Mouse (Mus musculus) midbrain, embryonic 12.5 days (tissue): ENCODE measurements around the gene Scamp2. TPM values are rescaled to one million over a fixed set of nuclear protein-coding genes. Genes with fewer than 3 reads are reported as not detected.

Experiments
- ATAC-seq: fragments of 200-750 bp; cut with Nextera tagmentation; 2 replicates; pipeline ENCODE4 v1.8.0; 2017; ENCODE audit warnings: low read depth, moderate TSS enrichment, moderate library complexity; ENCODE audit not compliant: low FRiP score
- H3K27ac ChIP-seq: fragments of 300-500 bp; sonication (generic); replicated peaks from 2 replicates; pipeline ENCODE4 v1.5.1; 2016; ENCODE audit warnings: mild to moderate bottlenecking
- H3K27me3 ChIP-seq: fragments of 300-500 bp; sonication (generic); 2 replicates; pipeline ENCODE4 v1.6.1; 2016; ENCODE audit warnings: mild to moderate bottlenecking
- H3K36me3 ChIP-seq: fragments of 300-500 bp; sonication (generic); 2 replicates; pipeline ENCODE4 v1.6.1; 2016
- H3K4me1 ChIP-seq: fragments of 300-500 bp; sonication (generic); 2 replicates; pipeline ENCODE4 v1.6.1; 2016
- H3K4me2 ChIP-seq: fragments of 300-500 bp; sonication (generic); replicated peaks from 2 replicates; pipeline ENCODE4 v1.6.1; 2016; ENCODE audit warnings: mild to moderate bottlenecking, moderate library complexity
- H3K4me3 ChIP-seq: fragments of 300-500 bp; sonication (generic); 2 replicates; pipeline ENCODE4 v1.5.1; 2016; ENCODE audit warnings: mild to moderate bottlenecking
- H3K9ac ChIP-seq: fragments of 300-500 bp; sonication (generic); replicated peaks from 2 replicates; pipeline ENCODE4 v1.6.1; 2016; ENCODE audit warnings: mild to moderate bottlenecking, moderate library complexity
- H3K9me3 ChIP-seq: fragments of 300-500 bp; sonication (generic); 2 replicates; pipeline ENCODE4 v1.6.1; 2016; ENCODE audit warnings: mild to moderate bottlenecking
- WGBS: fragments of 180-500 bp; shearing (Covaris S2); methylation state at CpG from one replicate; pipeline ENCODE4 v1.1.7; 2016; 5-methylcytosine and 5-hydroxymethylcytosine counted together
- polyA plus RNA-seq: library from polyadenylated mRNA; unstranded; fragments of >200 nt; fragmentation: Nextera tagmentation; extraction: Ambion mirVana; gene quantifications from 2 replicates; pipeline ENCODE4 v1.2.1, GENCODE M21; 2016

The Scamp2 gene
- polyA plus RNA-seq, 1 experiment from 2014 or later: 62.6 TPM

DNA sequence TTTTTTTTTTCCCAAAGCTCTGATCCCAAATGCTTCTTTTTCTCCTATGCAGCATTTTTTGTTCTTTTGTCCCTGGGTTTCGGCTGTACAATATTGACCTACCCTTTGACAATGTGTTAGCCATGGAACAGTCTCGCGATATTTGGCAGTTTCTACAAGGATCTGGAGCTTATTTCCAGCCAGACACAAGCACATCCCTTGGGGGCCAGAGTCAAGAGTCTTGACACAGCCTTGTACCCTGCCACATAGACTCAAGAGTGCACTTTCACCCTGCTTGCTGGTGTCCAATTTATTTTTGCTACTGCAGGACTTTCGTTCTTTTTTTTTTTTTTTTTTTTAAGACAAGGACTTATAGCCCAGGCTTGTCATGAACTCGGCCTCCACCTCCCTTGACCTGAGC lies 24.4 kb upstream of the Scamp2 start:
- Histone ChIP-seq H3K4me2 (peak overlapping the region; percentile 88), H3K9ac (peak overlapping the region; percentile 86; the same call in 1 of the 2 replicates), H3K27ac (no peak overlapping the region), H3K9me3 (no peaks in the 10 kb centered on the region), H3K4me1 (peaks cover 22% of the 10 kb centered on the region), H3K36me3 (peaks cover 45% of the 10 kb centered on the region), H3K27me3 (no peaks in the 10 kb centered on the region), H3K4me3 (0 out of 2 replicates have a peak overlapping the region, but pooled peaks have one; percentile 83)
- 88% methylated on average over 5 of the region's 5 CpGs for WGBS
- no peak for ATAC-seq

GRCm38 (mm10) chr9:57537044-57537727 lies 23.6 kb upstream of the Scamp2 start, which contains the start of gene Fam219b:
TSS of gene Fam219b (plus strand) at chr9:57537528.
- peaks cover 41% of the 10 kb centered on the region for H3K36me3 ChIP-seq

GRCm38 (mm10) chr9:57537728-57538181 lies 23.0 kb upstream of the Scamp2 start:
- peaks cover 41% of the 10 kb centered on the region for H3K36me3 ChIP-seq
- WGBS: under 1% methylated on average over 24 of the region's 24 CpGs
- no peaks in the 10 kb centered on the region for H3K27me3 ChIP-seq
- H3K4me1 ChIP-seq: peaks cover 22% of the 10 kb centered on the region
- no peaks in the 10 kb centered on the region for H3K9me3 ChIP-seq
- H3K9ac ChIP-seq: peak overlapping the region; percentile 86
- peak overlapping the region; percentile 86 for H3K27ac ChIP-seq
- peak overlapping the region; percentile 83 for H3K4me3 ChIP-seq
- ATAC-seq: peak; percentile 76
- H3K4me2 ChIP-seq: peak overlapping the region; percentile 88

More at GRCm38 (mm10) chr9:57537044-57537727, 23.6 kb upstream of the Scamp2 start, which contains the start of gene Fam219b:
- Histone ChIP-seq H3K9me3 (no peaks in the 10 kb centered on the region), H3K27ac (peak within 1 kb of the TSS; percentile 86), H3K4me2 (peak within 1 kb of the TSS; percentile 88), H3K9ac (peak within 1 kb of the TSS; percentile 86), H3K4me3 (peak within 1 kb of the TSS; percentile 83), H3K4me1 (peaks cover 22% of the 10 kb centered on the region), H3K27me3 (no peaks in the 10 kb centered on the region)
- peak; percentile 89 for ATAC-seq
- WGBS: 3% methylated on average over 44 of the region's 45 CpGs

GRCm38 (mm10) chr9:57539550-57539949 lies 21.2 kb upstream of the Scamp2 start:
- Histone ChIP-seq H3K27ac (no peak overlapping the region), H3K4me3 (no peak overlapping the region), H3K4me1 (peaks cover 22% of the 10 kb centered on the region), H3K9me3 (no peaks in the 10 kb centered on the region), H3K36me3 (peaks cover 44% of the 10 kb centered on the region), H3K4me2 (no peak overlapping the region), H3K9ac (no peak overlapping the region), H3K27me3 (no peaks in the 10 kb centered on the region)
- 94% methylated on average over 2 of the region's 2 CpGs for WGBS
- ATAC-seq: no peak

- H3K27me3 ChIP-seq: no peaks in the 10 kb centered on the region
- no peak overlapping the region for H3K27ac ChIP-seq
- H3K36me3 ChIP-seq: peaks cover 57% of the 10 kb centered on the region
- H3K4me2 ChIP-seq: no peak overlapping the region
- H3K9ac ChIP-seq: no peak overlapping the region
- no peak for ATAC-seq
- 28% methylated on average over 1 of the region's 1 CpGs for WGBS
- peaks cover 22% of the 10 kb centered on the region for H3K4me1 ChIP-seq
- no peaks in the 10 kb centered on the region for H3K9me3 ChIP-seq
- H3K4me3 ChIP-seq: no peak overlapping the region
Observed at GRCm38 (mm10) chr9:57541312-57541711, 19.4 kb upstream of the Scamp2 start.

GRCm38 (mm10) chr9:57543951-57544350 lies 16.8 kb upstream of the Scamp2 start:
- peaks cover 3% of the 10 kb centered on the region for H3K4me1 ChIP-seq
- no peaks in the 10 kb centered on the region for H3K27me3 ChIP-seq
- 78% methylated on average over 3 of the region's 3 CpGs for WGBS
- no peak overlapping the region for H3K27ac ChIP-seq
- H3K9me3 ChIP-seq: no peaks in the 10 kb centered on the region
- no peak for ATAC-seq
- H3K9ac ChIP-seq: no peak overlapping the region
- H3K4me2 ChIP-seq: no peak overlapping the region
- H3K4me3 ChIP-seq: no peak overlapping the region
- H3K36me3 ChIP-seq: peaks cover 82% of the 10 kb centered on the region

DNA sequence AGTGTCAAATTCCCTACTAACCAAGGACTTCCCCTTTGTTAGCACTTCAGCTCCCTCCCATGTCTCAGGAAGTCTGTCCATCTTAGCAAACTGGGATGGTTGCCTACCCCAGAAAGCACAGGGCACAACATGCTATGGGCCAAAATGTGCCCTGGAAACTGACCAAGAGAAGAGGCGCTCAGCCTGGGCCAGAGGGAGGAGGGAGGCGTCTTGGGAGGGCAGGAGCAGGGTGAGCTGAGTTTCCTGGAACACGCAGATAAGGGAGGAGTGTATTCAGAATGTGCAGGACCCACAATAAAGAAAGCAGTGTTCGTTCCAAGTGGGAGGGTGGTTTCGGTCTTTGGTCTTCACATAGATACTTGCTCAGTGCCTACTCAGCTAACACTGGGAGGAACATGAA lies 13.5 kb upstream of the Scamp2 start:
- H3K27ac ChIP-seq: no peak overlapping the region
- H3K4me2 ChIP-seq: no peak overlapping the region
- H3K9ac ChIP-seq: no peak overlapping the region
- H3K9me3 ChIP-seq: no peaks in the 10 kb centered on the region
- no peaks in the 10 kb centered on the region for H3K27me3 ChIP-seq
- peaks cover 7% of the 10 kb centered on the region for H3K4me1 ChIP-seq
- 84% methylated on average over 5 of the region's 5 CpGs for WGBS
- H3K4me3 ChIP-seq: no peak overlapping the region
- no peak for ATAC-seq
- H3K36me3 ChIP-seq: peaks cover 81% of the 10 kb centered on the region

DNA sequence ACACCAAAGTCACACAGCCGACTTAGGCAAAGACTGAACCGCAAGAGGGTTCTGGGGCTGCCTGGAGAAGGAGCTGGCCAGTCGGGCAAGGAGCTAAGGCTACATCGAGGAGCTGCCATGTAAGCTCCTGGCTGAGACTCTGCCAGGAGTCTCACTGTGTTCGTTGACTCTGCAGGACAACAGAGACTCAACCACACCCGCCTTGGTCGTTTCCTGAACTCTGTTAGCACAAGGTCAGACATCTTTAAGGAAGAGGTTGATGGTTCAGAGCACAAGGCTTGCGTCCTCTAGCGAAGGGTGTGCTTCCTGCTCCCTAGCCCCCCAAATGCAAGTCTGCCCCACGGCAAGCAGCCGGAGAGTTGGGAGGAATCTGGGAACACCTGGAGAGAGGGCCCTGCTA lies 12.9 kb upstream of the Scamp2 start:
- Histone ChIP-seq H3K27ac (no peak overlapping the region), H3K27me3 (no peaks in the 10 kb centered on the region), H3K36me3 (peaks cover 75% of the 10 kb centered on the region), H3K4me1 (peaks cover 7% of the 10 kb centered on the region), H3K4me3 (no peak overlapping the region), H3K4me2 (no peak overlapping the region), H3K9me3 (no peaks in the 10 kb centered on the region), H3K9ac (no peak overlapping the region)
- 91% methylated on average over 11 of the region's 11 CpGs for WGBS
- ATAC-seq: no peak

- H3K27ac ChIP-seq: no peak overlapping the region
- H3K9ac ChIP-seq: no peak overlapping the region
- H3K4me3 ChIP-seq: no peak overlapping the region
- no peak for ATAC-seq
- H3K4me2 ChIP-seq: no peak overlapping the region
- H3K36me3 ChIP-seq: peaks cover 62% of the 10 kb centered on the region
- H3K4me1 ChIP-seq: peaks cover 13% of the 10 kb centered on the region
- WGBS: 95% methylated on average over 4 of the region's 4 CpGs
- H3K9me3 ChIP-seq: no peaks in the 10 kb centered on the region
- H3K27me3 ChIP-seq: no peaks in the 10 kb centered on the region
Observed at GRCm38 (mm10) chr9:57549186-57549585, 11.6 kb upstream of the Scamp2 start.

DNA sequence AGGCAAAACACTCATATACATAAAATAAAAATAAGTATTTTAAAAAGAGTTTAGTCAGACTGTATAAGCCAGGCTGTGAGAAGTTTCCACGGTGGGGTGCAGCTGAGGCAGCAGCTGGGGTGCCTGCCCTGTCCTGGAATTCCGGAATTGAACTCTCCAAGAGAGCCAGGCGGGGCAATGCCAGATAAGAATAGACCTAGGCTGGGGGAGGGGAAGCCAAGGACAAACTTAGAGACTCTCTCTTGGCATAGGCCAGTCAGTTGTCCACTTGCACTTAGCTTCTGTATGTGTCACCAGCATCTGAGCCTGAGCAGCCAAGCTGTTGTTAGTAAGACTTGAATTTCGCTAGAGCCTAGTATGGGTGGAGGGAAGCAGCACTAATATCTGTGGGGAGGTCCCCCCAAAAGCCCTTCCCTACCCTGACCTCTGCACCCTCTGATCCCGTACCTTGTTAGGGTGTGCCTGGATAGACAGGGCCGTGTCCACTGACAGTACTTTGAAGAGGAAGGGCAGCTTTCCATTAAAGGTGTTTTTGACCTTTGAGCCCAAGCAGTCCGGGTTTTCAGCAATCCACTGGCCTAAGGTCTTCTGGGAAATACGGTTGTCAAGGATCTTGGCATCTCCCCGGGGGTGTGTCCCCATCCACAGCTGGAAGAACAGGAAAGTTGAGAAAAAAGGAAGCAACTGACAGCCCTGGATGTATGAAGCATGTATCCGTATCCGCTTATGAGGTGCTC lies 10.4 kb upstream of the Scamp2 start:
- H3K9ac ChIP-seq: no peak overlapping the region
- H3K36me3 ChIP-seq: peaks cover 51% of the 10 kb centered on the region
- 91% methylated on average over 11 of the region's 11 CpGs for WGBS
- no peak overlapping the region for H3K27ac ChIP-seq
- no peaks in the 10 kb centered on the region for H3K27me3 ChIP-seq
- no peak overlapping the region for H3K4me2 ChIP-seq
- ATAC-seq: no peak
- peaks cover 17% of the 10 kb centered on the region for H3K4me1 ChIP-seq
- no peak overlapping the region for H3K4me3 ChIP-seq
- H3K9me3 ChIP-seq: no peaks in the 10 kb centered on the region

DNA sequence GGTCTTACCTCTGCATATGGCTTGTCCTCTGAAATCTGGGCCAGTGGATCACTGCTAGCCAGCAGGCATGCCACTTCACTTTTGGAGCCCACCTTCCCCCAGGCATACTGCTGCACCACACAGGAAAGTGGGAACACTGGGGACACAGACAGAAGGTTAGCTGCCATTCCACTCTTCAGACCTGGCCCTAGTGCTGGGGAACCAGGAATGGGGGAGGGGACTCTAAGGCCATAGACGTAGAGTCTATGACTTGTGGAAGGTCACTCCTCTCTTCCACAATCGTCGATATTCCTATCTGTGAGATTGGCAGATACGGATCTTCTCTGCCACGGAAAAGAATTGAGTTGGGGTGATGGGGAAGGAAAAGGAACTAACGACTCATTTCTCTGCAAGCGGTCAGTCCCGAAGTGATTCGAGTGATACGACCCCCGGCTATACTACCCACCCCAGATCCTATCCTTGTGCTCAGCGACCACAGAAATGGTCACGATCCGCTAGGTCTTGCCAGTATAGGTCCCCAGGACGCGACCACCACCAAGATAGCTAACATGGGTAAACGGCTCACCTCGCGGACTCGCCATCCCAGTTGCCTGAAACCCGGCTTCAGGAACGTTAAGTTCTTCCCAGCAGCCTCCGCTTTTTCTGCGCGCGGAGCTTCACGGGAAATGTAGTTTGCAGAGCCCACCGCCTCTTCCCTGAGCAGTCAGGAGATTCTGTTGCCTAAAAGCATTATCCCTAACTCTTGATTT lies 8.4 kb upstream of the Scamp2 start, which contains the start of gene Mpi:
Gene Mpi (minus strand): TSS at position 625 of the 749 bp plus-strand sequence.
- Histone ChIP-seq H3K27ac (no peak within 1 kb of the TSS), H3K9me3 (no peaks in the 10 kb centered on the region), H3K27me3 (no peaks in the 10 kb centered on the region), H3K36me3 (peaks cover 32% of the 10 kb centered on the region), H3K4me1 (peaks cover 17% of the 10 kb centered on the region), H3K4me2 (peak within 1 kb of the TSS; percentile 87), H3K4me3 (peak within 1 kb of the TSS; percentile 69), H3K9ac (peak within 1 kb of the TSS; percentile 75)
- WGBS: 1% methylated on average over 28 of the region's 28 CpGs
- ATAC-seq: peak; percentile 72; the same call in 1 of the 2 replicates
